Mouse (Mus musculus) intestine, embryonic 14.5 days (tissue): ENCODE measurements around the gene Mapk8ip3. TPM values are rescaled to one million over a fixed set of nuclear protein-coding genes. Genes with fewer than 3 reads are reported as not detected.

ENCODE experiments used
- ATAC-seq: fragments of 200-750 bp; cut with Nextera tagmentation; replicated peaks from 2 replicates; pipeline ENCODE4 v1.8.0; 2017; ENCODE audit warnings: low read depth, moderate number of reproducible peaks, moderate TSS enrichment, moderate library complexity; ENCODE audit not compliant: low FRiP score, low TSS enrichment
- DNase-seq: peaks from one replicate; pipeline ENCODE4 v3.0.0-alpha.2; 2018; ENCODE audit warnings: low spot score
- H3K27ac ChIP-seq: fragments of 300-500 bp; sonication (generic); 2 replicates; pipeline ENCODE4 v1.5.1; 2014; ENCODE audit warnings: low read depth, mild to moderate bottlenecking, control low read depth
- H3K27me3 ChIP-seq: fragments of 300-500 bp; sonication (generic); replicated peaks from 2 replicates; pipeline ENCODE4 v1.6.1; 2014; ENCODE audit warnings: low read length, control low read depth; ENCODE audit not compliant: control insufficient read depth, insufficient read depth
- H3K36me3 ChIP-seq: fragments of 300-500 bp; sonication (generic); 2 replicates; pipeline ENCODE4 v1.6.1; 2014; ENCODE audit warnings: low read length, control low read depth; ENCODE audit not compliant: control insufficient read depth, insufficient read depth
- H3K4me1 ChIP-seq: fragments of 300-500 bp; sonication (generic); replicated peaks from 2 replicates; pipeline ENCODE4 v1.6.1; 2014; ENCODE audit warnings: low read length, control low read depth, mixed read lengths; ENCODE audit not compliant: control insufficient read depth, insufficient read depth
- H3K4me2 ChIP-seq: fragments of 300-500 bp; sonication (generic); 2 replicates; pipeline ENCODE4 v1.6.1; 2014; ENCODE audit warnings: low read length
- H3K4me3 ChIP-seq: fragments of 300-500 bp; sonication (generic); 2 replicates; pipeline ENCODE4 v1.5.1; 2014; ENCODE audit warnings: low read depth, low read length, control low read depth, mixed read lengths
- H3K9ac ChIP-seq: fragments of 300-500 bp; sonication (generic); 2 replicates; pipeline ENCODE4 v1.6.1; 2014; ENCODE audit warnings: mild to moderate bottlenecking, low read length
- H3K9me3 ChIP-seq: fragments of 300-500 bp; sonication (generic); 2 replicates; pipeline ENCODE4 v1.6.1; 2016; ENCODE audit warnings: low read length, control low read depth; ENCODE audit not compliant: control insufficient read depth
- WGBS: fragments of 180-500 bp; shearing (Covaris S2); extraction: QIAGEN DNeasy Blood & Tissue Kit; methylation state at CpG from one replicate; pipeline ENCODE4 v1.1.7; 2014; 5-methylcytosine and 5-hydroxymethylcytosine counted together
- polyA plus RNA-seq: library from polyadenylated mRNA; unstranded; fragments of >200 nt; fragmentation: Nextera tagmentation; extraction: Ambion mirVana; gene quantifications from 2 replicates; pipeline ENCODE4 v1.2.1, GENCODE M21; 2014

Mapk8ip3 gene
- polyA plus RNA-seq, 1 experiment from 2014 or later = 36.0 TPM

DNA sequence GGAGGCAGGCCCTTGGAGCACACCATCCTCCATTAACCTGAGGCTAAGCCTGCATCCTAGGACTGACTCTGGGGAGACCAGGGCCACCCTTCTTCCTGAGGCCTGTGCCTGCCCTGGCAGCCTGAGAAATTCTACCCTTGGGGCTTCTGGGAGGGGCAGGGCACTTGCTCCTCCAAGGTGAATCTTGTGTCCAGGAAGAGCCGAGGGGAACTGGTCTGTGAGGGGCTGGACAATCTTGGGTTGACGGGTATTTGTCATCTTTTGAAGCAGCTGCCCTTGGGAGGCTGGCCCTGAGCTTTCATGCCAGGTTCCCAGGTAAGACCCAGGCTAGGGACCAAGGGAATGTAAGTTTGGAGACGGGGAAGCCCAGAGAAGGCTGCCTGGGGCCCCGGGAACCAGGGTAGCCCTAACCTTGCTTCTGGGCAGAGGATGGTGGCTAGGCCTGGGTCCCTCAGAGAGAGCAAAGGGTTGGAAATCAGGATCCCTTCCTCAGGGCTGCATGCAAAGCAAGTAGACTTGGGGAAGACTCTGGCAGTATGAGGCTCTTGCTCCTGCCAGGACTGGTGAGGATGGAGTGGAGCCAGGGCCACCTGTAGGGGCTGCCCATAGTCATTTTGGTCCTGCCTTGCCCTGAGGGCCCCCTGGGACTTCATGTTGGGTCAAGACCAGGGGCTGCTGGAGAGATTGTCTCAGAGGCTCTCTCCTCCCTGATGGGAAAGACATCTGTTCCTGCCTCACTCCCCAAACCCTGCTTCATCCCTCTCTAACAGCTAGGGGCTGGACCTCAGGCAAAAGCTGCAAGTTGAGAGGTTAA lies 38.5 kb downstream of the Mapk8ip3 start:
- Histone ChIP-seq H3K27ac (no peak overlapping the region), H3K4me1 (peaks cover 27% of the 10 kb centered on the region), H3K9ac (no peak overlapping the region), H3K9me3 (no peaks in the 10 kb centered on the region), H3K4me2 (no peak overlapping the region), H3K4me3 (no peak overlapping the region), H3K27me3 (no peaks in the 10 kb centered on the region), H3K36me3 (peaks cover 67% of the 10 kb centered on the region)
- DNase-seq = no peak
- no peak for ATAC-seq
- WGBS = 72% methylated on average over 4 of the region's 4 CpGs

DNA sequence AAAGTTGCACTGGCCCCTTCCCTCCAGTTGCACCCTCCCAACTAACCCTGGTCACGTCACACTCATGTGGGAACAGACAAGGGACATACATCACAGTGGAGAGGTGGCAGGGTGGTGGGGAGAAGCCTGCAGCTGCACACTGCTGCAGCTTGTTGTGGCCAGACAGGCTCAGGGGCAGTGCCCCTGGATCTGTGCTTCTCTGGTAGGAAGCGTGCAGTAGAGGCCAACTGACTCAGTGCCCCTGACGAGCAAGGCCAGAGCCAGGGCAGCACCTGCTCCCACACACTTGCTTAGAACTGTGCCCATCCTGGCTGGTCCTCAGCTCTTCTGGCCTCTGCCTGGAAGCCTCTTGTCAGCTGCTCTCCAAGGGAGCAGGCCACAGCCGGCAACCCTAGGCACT lies 39.2 kb downstream of the Mapk8ip3 start:
- Histone ChIP-seq H3K27me3 (no peaks in the 10 kb centered on the region), H3K27ac (no peak overlapping the region), H3K4me2 (peak overlapping the region; percentile 83; the same call in 1 of the 2 replicates), H3K9ac (no peak overlapping the region), H3K4me1 (peaks cover 27% of the 10 kb centered on the region), H3K4me3 (peak overlapping the region; percentile 97), H3K9me3 (no peaks in the 10 kb centered on the region), H3K36me3 (peaks cover 67% of the 10 kb centered on the region)
- DNase-seq = no peak
- WGBS = 73% methylated on average over 4 of the region's 4 CpGs
- ATAC-seq = no peak

DNA sequence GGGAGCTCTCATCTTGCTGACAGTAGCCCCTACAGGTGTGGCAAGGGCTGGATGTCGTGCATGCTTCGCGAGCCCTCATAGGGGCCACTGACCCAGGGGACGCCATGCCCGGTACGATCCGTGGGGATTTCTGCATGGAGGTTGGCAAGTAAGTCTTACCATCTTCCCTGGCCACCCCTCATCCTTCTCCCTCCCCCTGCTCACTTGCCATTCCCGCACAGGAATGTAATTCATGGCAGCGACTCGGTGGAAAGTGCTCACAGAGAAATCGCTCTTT lies 39.8 kb downstream of the Mapk8ip3 start:
- Histone ChIP-seq H3K36me3 (peaks cover 67% of the 10 kb centered on the region), H3K4me3 (peak overlapping the region; percentile 97), H3K27me3 (no peaks in the 10 kb centered on the region), H3K27ac (peak overlapping the region; percentile 54; the same call in 1 of the 2 replicates), H3K9ac (peak overlapping the region; percentile 85), H3K4me1 (peaks cover 27% of the 10 kb centered on the region), H3K4me2 (peak overlapping the region; percentile 83), H3K9me3 (no peaks in the 10 kb centered on the region)
- ATAC-seq (no peak), DNase-seq (no peak)
- 28% methylated on average over 11 of the region's 11 CpGs for whole genome bisulfite sequencing

DNA sequence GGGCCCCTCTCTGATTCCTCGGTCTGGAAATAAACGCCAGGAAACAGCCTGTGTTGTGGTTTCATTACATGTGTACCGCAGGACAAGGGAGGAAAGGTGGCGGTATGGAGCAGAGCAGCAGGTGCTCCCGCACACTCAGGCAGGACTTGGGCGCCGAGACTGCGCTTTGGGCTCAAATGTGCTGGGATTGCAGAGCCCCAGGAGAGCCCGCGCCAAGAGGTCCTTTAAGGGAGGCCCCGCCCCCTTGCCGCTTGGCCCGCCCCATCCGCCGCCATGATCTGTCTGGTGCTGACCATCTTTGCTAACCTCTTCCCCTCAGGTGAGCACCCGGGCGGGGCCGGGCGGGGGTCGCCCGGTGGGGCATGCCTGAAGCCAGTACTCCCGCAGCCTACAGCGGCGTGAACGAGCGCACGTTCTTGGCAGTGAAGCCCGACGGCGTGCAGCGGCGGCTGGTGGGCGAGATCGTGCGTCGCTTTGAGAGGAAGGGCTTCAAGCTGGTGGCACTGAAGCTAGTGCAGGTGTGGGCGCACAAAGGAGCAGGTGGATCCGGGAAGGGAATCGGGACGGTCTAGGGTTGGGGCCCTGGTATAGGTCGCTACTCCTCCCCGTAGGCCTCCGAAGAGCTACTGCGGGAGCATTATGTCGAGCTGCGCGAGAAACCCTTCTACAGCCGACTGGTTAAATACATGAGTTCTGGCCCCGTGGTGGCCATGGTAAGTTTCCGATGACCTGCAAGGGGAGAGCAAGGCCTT lies 40.4 kb downstream of the Mapk8ip3 start, which contains the start of gene Nme3:
TSS of gene Nme3 (plus strand) at position 260 of the 752 bp plus-strand sequence.
- DNase-seq = peak; percentile 90
- H3K27ac ChIP-seq = peak within 1 kb of the TSS; percentile 69
- H3K4me1 ChIP-seq = peaks cover 27% of the 10 kb centered on the region
- WGBS = 1% methylated on average over 50 of the region's 50 CpGs
- H3K27me3 ChIP-seq = no peaks in the 10 kb centered on the region
- peak; percentile 82 for ATAC-seq
- peaks cover 67% of the 10 kb centered on the region for H3K36me3 ChIP-seq
- no peaks in the 10 kb centered on the region for H3K9me3 ChIP-seq
- peak within 1 kb of the TSS; percentile 97 for H3K4me3 ChIP-seq
- peak within 1 kb of the TSS; percentile 85 for H3K9ac ChIP-seq
- H3K4me2 ChIP-seq = peak within 1 kb of the TSS; percentile 83

DNA sequence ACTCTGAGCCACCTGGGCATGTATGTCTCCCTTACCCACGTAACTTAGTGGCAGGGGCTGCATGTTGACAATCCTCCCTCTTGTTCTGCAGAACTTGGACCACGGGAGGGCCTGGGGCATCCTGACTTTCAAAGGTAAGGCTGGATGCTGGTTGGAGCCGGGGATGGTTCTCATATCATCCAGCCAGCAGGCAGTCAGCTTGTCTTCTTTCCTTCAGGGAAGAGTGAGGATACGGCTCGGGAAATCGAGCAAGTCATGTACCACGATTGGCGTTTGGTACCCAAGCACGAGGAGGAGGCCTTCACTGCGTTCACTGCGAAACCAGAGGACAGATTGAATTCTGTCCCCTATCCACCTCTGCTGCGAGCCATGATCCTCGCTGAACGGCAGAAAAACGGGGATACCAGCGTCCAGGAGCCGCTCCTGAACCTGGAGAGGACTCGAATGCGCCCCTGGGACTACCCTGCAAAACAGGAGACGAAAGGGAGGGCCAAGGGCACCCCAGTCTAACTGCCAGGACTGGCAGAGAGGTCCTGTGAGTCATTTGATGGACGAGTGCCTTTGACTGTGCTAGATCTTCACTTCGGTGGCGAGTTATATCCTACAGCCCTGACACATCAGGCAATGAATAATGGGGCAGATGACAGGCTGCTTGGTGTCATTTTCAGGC lies 41.1 kb downstream of the Mapk8ip3 start:
- Histone ChIP-seq H3K4me2 (peak overlapping the region; percentile 83), H3K9ac (peak overlapping the region; percentile 85), H3K4me3 (peak overlapping the region; percentile 97), H3K27ac (peak overlapping the region; percentile 69; the same call in 1 of the 2 replicates), H3K36me3 (peaks cover 67% of the 10 kb centered on the region), H3K4me1 (peaks cover 27% of the 10 kb centered on the region), H3K27me3 (no peaks in the 10 kb centered on the region), H3K9me3 (no peaks in the 10 kb centered on the region)
- peak; percentile 3; the same call in 1 of the 2 replicates for ATAC-seq
- DNase-seq = no peak
- 11% methylated on average over 23 of the region's 23 CpGs for WGBS

DNA sequence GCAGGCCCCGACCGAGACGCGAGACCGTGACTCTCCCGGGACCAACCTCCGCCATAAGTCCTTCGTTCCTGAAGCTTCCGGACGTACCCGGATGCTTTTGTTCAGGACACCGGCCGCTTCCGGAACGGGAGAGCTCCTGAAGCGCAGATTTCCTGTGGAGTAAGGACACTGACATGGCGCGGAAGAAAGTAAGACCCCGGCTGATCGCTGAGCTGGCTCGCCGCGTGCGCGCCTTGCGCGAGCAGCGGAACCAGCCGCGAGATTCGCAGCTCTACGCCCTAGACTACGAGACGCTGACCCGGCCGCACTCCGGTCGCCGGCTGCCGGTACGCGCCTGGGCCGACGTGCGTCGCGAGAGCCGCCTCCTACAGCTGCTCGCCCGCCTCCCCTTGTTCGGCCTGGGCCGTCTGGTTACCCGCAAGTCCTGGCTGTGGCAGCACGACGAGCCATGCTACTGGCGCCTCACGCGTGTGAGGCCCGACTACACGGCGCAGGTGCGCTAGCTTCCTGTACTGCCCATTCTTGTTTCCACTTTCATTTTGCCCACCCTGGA lies 41.7 kb downstream of the Mapk8ip3 start, which contains the start of the genes Eme2 and Mrps34:
TSS of gene Eme2 (minus strand) at position 93 of the 553 bp plus-strand sequence.
TSS of gene Mrps34 (plus strand) at position 122 of the 553 bp plus-strand sequence.
- under 1% methylated on average over 62 of the region's 62 CpGs for WGBS
- Histone ChIP-seq H3K27ac (peak within 1 kb of the TSS; percentile 69), H3K9ac (peak within 1 kb of the TSS; percentile 85), H3K9me3 (no peaks in the 10 kb centered on the region), H3K4me1 (peaks cover 27% of the 10 kb centered on the region), H3K27me3 (no peaks in the 10 kb centered on the region), H3K36me3 (peaks cover 67% of the 10 kb centered on the region), H3K4me3 (peak within 1 kb of the TSS; percentile 97), H3K4me2 (peak within 1 kb of the TSS; percentile 83)
- peak; percentile 47 for ATAC-seq
- DNase-seq = peak; percentile 93

DNA sequence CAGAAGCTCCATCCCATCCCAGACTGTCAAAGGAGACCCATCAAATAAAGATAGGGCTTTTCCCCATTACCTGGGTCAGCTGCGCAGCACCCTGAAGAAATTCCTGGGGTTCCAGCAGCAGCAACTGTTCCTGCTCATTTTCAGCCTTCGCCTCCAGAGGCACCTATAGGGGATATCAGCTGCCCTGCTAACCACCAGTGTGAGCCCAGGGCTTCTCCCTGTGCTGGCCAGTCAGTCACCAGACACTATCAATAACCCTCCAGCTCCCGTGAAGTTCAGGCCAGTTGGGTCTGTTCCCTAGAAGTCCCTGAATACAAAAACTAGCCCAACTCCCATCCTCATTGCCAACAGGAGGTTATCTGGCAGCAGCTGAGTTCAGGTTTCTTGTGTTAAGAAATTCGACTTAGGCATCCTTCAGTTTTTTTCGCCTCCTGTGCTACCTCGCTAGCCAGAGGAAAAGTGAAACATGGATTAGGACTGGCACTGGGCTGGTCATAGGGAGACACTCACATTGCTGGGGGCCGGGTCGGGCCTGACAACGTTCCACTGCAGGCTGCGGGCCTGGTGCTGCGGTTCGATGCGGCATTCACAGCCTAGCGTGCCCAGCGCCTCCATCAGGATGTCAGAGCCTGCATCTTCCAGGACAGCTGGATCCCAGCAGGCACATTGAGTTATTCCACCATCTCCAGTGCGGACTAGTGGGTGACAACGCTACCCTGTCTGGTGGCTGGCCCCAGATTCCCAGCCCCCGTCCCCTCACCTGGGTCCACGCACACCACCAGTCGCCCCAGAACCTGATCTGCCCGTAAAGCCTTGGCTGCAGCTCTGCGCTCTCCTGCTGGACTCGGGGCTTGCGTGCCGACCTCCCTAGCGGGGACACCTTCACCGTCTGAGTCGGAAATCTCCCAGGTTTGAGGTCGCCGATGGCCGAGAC lies 42.4 kb downstream of the Mapk8ip3 start:
- no peaks in the 10 kb centered on the region for H3K27me3 ChIP-seq
- no peaks in the 10 kb centered on the region for H3K9me3 ChIP-seq
- H3K4me2 ChIP-seq = peak overlapping the region; percentile 83
- H3K36me3 ChIP-seq = peaks cover 67% of the 10 kb centered on the region
- 11% methylated on average over 31 of the region's 31 CpGs for WGBS
- peak overlapping the region; percentile 69; the same call in 1 of the 2 replicates for H3K27ac ChIP-seq
- peaks cover 27% of the 10 kb centered on the region for H3K4me1 ChIP-seq
- peak overlapping the region; percentile 97 for H3K4me3 ChIP-seq
- H3K9ac ChIP-seq = peak overlapping the region; percentile 85
- ATAC-seq = no peak
- DNase-seq = no peak
